Mouse (Mus musculus) heart, embryonic 14.5 days (tissue): ENCODE data around the gene Chchd1. TPM values are rescaled to one million over a fixed set of nuclear protein-coding genes. Genes with fewer than 3 reads are reported as not detected.

ENCODE experiments used
- microRNA-seq: library from miRNA; unstranded; fragments of <30 nt; microRNA quantifications from one replicate; pipeline ENCODE4, GENCODE M21; 2016
- polyA plus RNA-seq: library from polyadenylated mRNA; unstranded; fragments of >200 nt; fragmentation: Nextera tagmentation; extraction: Ambion mirVana; gene quantifications from 2 replicates; pipeline ENCODE4 v1.2.1, GENCODE M21; 2014

Chchd1 gene
- polyA plus RNA-seq, 1 experiment from 2014 or later: 225 TPM

Small RNA genes lying within 50 kb of the gene (microRNA-seq; reads per million reads assigned to microRNA genes)
- 1.7 reads per million for gene Mir6946

Other genes starting within 250 kb of the Chchd1 start
- gene Anxa7, start 222.9 kb upstream of the Chchd1 start, polyA plus RNA-seq: 48.1 and 48.6 TPM in 2 replicates
- 0.67 and 0.88 TPM in 2 replicates for gene Mss51, start 206.1 kb upstream of the Chchd1 start, polyA plus RNA-seq
- 44.2 and 46.2 TPM in 2 replicates for gene Ppp3cb, start 156.4 kb upstream of the Chchd1 start, polyA plus RNA-seq
- gene Usp54, start 61.9 kb upstream of the Chchd1 start, polyA plus RNA-seq: 5.5 and 6.1 TPM in 2 replicates
- 18.5 and 20.2 TPM in 2 replicates for gene Myoz1, start 46.5 kb upstream of the Chchd1 start, polyA plus RNA-seq
- 153 and 172 TPM in 2 replicates for gene Synpo2l, start 34.7 kb upstream of the Chchd1 start, polyA plus RNA-seq
- 69.2 and 75.7 TPM in 2 replicates for gene Sec24c, start 28.7 kb upstream of the Chchd1 start, polyA plus RNA-seq
- gene Fut11, start 8.0 kb upstream of the Chchd1 start, polyA plus RNA-seq: 16.5 and 17.8 TPM in 2 replicates
- gene Zswim8, start 4.5 kb downstream of the Chchd1 start, polyA plus RNA-seq: 21.7 and 25.4 TPM in 2 replicates
- 16.8 and 20.9 TPM in 2 replicates for gene Ndst2, start 31.6 kb downstream of the Chchd1 start, polyA plus RNA-seq
- gene Camk2g, start 91.1 kb downstream of the Chchd1 start, polyA plus RNA-seq: 64.0 and 72.1 TPM in 2 replicates
- gene Plau, start 133.7 kb downstream of the Chchd1 start, polyA plus RNA-seq: 1.5 and 1.7 TPM in 2 replicates
- gene Vcl, start 226.4 kb downstream of the Chchd1 start, polyA plus RNA-seq: 100.0 and 113 TPM in 2 replicates